Mouse (Mus musculus) cortical plate, adult 2 months (tissue): ENCODE measurements at regions not wholly inside any gene's neighbourhood (a gene's known extent, or its start where the extent isn't known, plus 50 kb on each side); places are given as distances from the start of the nearest gene placed in this dataset.

Source experiments
- CTCF ChIP-seq: fragments of 200-500 bp; IDR thresholded peaks from 2 replicates; pipeline ENCODE4 v1.5.1; 2011; ENCODE audit warnings: mild to moderate bottlenecking, control low read depth, low read length; ENCODE audit not compliant: insufficient read depth; ENCODE audit errors: extremely low read depth
- POLR2A ChIP-seq: fragments of 200-500 bp; IDR thresholded peaks from 2 replicates; pipeline ENCODE4 v1.6.1; 2011; ENCODE audit warnings: mild to moderate bottlenecking, low read length, control low read depth; ENCODE audit not compliant: insufficient read depth; ENCODE audit errors: extremely low read depth

DNA sequence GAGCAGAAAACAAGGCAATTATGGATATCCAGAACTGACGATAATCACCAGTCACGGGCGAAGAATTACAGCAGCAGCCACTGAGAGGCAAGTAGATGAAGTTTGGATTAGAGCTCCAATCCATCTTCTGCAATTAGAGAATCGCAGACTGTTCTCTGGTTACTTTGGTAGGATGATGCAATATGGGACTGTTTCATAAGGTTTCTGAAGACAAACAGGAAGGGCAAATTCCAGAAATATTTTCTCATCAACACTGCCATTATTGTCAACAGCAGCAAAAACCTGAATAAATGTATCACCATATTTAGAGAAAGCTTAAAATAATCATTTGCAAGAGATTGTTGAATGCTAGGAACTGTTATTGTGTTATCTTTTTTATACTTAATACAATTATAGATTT lies 342.4 kb downstream of the Cdh11 start:
- TF ChIP-seq POLR2A, result no peak
- no peak for TF ChIP-seq CTCF
